Mouse (Mus musculus) heart, adult 2 months (tissue): ENCODE measurements at regions not wholly inside any gene's neighbourhood (a gene's known extent, or its start where the extent isn't known, plus 50 kb on each side); places are given as distances from the start of the nearest gene placed in this dataset.

Experiments
- CTCF ChIP-seq: fragments of 200-600 bp; IDR thresholded peaks from 2 replicates; pipeline ENCODE4 v1.8.1; 2022; ENCODE audit warnings: antibody characterized with exemption, mild to moderate bottlenecking, moderate library complexity
- EP300 ChIP-seq: fragments of 200-500 bp; IDR thresholded peaks from 2 replicates; pipeline ENCODE4 v1.6.1; 2011; ENCODE audit warnings: low read depth, low read length, control low read depth; ENCODE audit not compliant: insufficient read depth
- POLR2A ChIP-seq: fragments of 200-500 bp; IDR thresholded peaks from 2 replicates; pipeline ENCODE4 v1.6.1; 2011; ENCODE audit warnings: mild to moderate bottlenecking, low read depth, low read length, control low read depth; ENCODE audit not compliant: insufficient read depth

GRCm38 (mm10) chr13:83723396-83723795, 219.6 kb downstream of the Mef2c start:
- TF ChIP-seq POLR2A (no peak), CTCF (no peak), EP300 (no peak)
